Mouse (Mus musculus) brain, embryonic 14.5 days (tissue): ENCODE results near the gene Mfap3l. TPM values are rescaled to one million over a fixed set of nuclear protein-coding genes. Genes with fewer than 3 reads are reported as not detected.
A peak's percentile ranks its signal among the peaks of the same experiment; 100 is the strongest.
"Not testable (repeated sequence)": the region's sequence is repeated elsewhere in the genome, so short reads cannot be mapped to it uniquely, and the experiment has no call there.

Source experiments
- DNase-seq: peaks from one replicate; pipeline ENCODE4 v3.0.0-alpha.2; 2011; ENCODE audit warnings: low read depth
- CTCF ChIP-seq: fragments of 200-500 bp; IDR thresholded peaks from 2 replicates; pipeline ENCODE4 v1.5.1; 2012; ENCODE audit warnings: inconsistent platforms, mild to moderate bottlenecking, moderate library complexity, borderline replicate concordance; ENCODE audit not compliant: insufficient read depth, insufficient read length; ENCODE audit errors: extremely low read depth
- POLR2A ChIP-seq: fragments of 200-500 bp; IDR thresholded peaks from 2 replicates; pipeline ENCODE4 v1.6.1; 2012; ENCODE audit warnings: mild to moderate bottlenecking, inconsistent platforms, borderline replicate concordance; ENCODE audit not compliant: poor library complexity, insufficient read depth, insufficient read length, severe bottlenecking; ENCODE audit errors: extremely low read depth
- polyA plus RNA-seq: library from polyadenylated mRNA; depleted of rRNA; stranded (reverse); fragments of >200 nt; gene quantifications from 2 replicates; pipeline ENCODE4 v1.2.3, GENCODE M21; 2012; rRNA removed

Mfap3l gene
- polyA plus RNA-seq = 2.1 and 4.0 TPM in 2 replicates

DNA sequence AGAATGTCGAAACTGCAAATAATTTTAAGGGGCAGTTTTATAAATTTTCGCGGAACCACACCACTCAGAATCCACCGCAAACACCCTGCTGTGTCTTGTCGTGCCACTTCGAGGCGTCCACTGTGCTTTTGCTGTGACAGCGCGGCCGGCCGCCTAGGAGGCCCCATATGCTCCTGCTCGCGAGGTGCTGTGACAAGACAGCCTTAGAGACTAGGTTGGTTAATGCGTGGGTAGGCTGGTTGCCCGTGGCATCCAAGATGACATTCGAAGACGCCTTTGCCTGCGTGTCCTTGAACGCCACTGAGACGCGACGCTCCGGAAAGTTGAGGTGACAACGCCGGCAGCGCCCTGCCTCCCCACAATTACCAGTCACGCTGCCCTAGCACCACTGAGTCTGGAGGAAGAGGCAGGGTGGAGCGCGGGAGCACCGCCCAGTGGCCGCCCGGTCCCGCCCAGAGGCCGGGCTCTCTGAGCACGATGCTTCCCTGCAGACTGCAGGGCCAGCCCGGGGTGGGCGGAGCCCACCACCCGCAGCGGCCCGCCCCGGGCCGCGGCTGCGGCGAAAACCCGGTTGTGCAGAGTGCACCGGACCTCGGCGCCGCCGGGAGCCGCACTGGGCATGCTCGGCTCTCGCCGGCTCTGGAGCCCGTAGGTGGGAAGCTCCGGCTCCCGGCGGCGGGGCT lies at the start of gene Mfap3l:
Gene Mfap3l (plus strand): TSS at position 578 of the 683 bp plus-strand sequence.
- TF ChIP-seq POLR2A (no peak), CTCF (no peak)
- DNase-seq = peak; percentile 97

DNA sequence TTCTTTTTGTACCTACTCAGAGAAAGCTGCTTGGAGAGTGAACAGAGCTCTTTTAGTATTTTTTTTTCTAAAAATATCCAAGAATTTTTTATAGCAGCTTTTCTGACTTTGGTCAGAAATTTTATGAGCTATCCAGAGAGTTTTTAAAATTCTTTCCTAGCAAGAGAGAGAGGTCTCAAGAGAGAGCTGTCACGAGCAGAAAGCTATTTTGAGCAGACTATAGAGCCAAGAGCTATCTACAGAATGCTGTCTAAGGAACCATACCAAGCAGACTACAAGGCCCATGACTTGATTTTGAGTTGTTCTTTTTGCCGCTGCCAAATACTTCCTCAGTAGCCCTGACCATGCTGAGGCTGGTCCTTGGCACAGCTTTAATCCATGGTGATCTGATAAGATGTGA lies 49.3 kb upstream of the Mfap3l start:
- TF ChIP-seq POLR2A (no peak), CTCF (no peak)
- DNase-seq = no peak

DNA sequence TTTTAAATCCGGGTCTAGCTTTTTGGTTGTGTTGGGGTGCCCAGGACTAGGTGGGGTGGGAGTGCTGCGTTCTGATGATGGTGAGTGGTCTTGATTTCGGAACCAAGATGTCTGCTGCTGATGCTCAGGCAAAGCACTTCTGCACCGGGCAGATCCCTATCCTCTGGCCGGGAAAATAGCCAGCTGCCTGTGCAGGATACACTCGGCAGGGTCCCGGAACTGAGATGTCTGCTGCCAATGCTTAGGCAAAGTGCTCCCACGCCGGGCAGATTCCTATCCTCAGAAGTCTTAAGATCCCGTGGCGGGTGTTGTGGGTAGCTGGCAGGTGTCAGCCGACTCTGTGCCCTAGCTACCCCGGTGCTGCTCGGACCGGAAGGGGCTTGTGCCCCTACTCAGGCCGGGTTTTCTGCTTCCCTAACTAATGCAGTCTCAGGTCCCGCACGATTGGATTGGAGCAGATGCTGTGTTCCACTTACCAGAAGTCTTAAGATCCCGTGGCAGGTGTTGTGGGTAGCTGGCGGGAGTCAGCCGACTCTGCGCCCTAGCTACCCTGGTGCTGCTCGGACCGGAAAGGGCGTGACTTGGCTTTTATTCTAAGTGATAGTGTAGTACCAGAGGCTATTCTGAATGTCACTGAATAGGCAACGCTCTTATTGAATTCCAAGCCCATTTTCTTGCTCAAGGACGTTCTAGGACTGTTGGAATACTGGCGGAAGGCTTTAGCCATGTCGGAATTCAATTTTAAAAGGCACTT lies 41.1 kb upstream of the Mfap3l start:
- not testable (repeated sequence) for DNase-seq

DNA sequence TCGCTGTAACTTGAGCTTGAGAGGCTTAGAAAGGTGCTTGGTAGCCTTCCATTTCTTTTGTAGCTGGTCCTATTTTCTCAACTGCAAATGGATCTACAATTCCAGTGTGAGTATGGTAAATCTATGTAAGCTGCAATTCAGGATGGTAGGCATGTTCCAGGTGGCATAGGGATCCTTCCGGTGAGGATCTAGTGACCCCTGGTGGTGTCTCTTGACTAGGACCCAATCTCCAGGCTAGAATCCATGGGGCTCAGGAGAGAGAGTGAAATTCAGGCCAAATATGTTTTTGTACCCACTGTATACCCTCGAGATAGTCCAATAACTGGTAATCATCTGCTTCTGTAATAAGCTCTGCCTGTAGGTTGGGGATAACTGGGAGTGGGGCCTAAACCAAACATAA lies 37.9 kb upstream of the Mfap3l start:
- peak; percentile 7 for DNase-seq
- TF ChIP-seq POLR2A (no peak), CTCF (peak; percentile 40; the same call in 1 of the 2 replicates)

DNA sequence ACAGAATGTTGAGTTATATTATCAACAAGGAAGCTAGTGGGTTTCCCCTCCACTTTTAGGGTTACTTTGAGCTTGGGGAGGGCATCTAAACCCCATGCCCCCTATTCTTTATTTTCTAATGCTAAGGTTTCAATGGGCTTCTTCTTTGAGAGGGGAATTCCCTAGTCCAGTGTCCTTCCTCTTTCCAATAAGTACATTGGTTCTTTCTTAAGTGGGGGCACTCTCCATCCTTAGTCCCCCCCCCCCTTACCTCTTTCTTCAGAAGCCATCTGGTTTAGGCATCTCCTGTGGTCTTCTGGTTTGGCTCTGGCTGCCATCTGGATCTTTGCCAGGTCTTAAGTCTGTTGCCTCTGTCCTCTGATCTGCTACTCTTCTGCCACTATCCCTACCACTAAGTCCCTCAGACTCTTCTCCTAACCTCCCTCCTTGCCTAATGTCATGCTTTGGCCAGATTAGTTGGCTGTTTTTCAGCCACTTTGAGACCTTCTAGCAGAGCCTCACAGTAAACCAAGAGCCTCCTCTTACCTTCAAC lies 21.0 kb upstream of the Mfap3l start:
- TF ChIP-seq CTCF = no peak
- TF ChIP-seq POLR2A = no peak
- DNase-seq = no peak

DNA sequence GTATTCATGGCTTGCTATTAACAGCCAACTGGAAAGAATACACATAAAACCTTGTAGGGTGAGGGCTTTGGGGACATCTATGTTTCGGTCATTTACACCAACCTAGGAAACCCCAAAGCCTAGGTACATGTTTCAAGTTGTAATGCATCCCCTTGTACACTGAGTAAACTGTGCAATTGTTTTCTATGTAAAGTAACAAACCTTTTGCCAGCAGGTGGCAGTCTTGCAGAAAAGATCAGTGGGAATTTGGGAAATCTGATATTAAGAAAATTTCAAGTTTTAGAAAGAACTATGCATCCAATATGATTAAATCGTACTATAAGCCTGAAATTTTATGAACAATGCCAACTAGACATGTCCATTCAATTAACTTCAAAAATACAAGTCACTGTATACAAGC lies 15.7 kb upstream of the Mfap3l start:
- peak; percentile 77 for DNase-seq
- TF ChIP-seq POLR2A (no peak), CTCF (no peak)

DNA sequence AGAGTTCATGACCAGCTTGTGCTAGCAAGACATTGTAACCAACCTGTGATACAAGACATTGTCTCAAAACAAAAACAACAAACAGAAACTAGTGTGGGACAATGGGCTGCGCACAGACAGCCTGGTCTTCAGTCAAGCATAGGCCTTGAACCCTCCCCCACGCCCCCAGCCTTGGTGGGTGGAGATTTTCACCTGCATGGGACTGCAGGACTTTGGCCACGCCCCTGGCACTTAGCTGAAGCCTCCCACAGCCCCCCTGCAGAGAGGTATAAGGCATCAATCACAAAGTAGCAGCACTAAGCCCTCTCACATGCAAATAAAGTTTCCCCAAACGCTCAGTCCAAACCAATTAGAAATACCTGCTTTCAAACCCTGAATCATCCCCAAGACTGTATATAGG lies 11.1 kb upstream of the Mfap3l start:
- DNase-seq = no peak
- TF ChIP-seq POLR2A (no peak), CTCF (no peak)

DNA sequence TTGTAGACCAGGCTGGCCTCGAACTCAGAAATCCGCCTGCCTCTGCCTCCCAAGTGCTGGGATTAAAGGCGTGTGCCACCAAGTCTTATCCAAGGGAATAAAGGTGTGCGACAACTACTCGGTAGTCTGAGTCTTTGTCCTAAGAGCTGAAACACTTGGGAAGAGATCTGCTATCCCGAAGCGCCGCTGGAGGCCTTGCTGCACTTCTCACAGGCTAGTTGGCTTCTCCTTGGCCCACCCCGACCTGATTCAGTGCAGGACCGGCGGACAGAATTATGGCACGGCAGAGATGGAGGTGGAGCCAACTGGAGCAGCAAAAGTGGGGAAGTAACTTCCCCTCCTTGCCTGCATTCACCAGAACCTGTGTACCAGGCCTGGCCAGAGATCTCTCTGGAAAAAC lies 10.6 kb upstream of the Mfap3l start:
- no peak for TF ChIP-seq CTCF
- TF ChIP-seq POLR2A = no peak
- DNase-seq = no peak

DNA sequence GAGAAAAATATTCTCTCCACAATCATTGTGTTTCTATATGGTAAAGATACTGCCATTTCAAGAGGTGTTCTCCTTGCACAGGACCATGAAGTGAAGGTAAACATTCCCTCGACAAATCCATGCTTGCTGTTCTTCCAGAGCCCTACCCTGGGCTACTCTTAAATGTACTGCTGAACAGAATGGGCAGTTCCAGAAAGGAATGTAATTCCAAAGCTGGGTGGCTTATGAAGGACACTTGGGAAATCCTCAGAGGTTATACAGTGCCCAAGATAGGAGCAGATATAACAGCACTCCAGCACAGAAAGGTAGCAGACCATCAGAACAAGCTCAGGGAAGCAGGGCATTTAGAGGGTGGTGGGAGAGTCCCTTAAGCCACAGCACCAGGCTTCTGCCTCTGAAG lies 9.2 kb upstream of the Mfap3l start:
- no peak for DNase-seq
- TF ChIP-seq POLR2A = no peak

DNA sequence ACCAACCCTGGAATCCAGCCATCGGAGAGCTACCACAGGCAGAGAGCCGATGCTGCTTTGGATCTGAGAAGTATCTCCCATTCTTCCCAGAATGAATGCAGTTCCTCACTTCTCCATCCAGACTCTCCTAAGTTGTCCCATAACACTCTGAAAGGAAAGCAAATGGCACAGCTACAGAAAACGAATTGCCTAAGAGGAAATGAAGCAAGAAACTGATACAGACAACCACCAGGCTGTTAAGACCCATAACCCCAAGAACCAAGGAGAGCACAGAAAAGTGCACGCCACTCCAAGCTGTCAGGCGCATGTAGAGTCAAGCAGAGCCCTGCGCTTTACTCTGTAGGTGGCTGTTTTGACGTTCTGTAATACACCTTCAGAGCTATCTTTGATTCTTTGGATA lies 7.9 kb upstream of the Mfap3l start:
- no peak for DNase-seq
- TF ChIP-seq CTCF (no peak), POLR2A (no peak)

DNA sequence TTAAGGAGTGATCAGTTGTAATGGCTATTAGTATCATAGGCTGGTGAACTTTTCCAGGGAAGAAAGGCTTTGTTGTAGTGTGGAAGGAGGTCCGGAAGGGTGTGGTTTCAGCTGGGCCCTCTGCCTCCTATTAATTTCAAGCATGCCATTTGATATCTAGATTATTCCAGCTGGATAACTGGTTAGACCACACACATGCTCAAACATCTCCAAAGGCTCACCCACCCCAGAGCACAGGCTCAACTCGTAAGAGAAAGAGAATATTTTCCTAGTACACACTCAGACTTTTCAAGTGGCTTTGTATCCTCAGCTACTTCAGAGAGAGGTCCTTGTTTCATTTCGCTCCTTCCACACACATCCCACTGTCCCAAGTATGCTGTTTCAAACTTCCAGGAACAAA lies 4.7 kb upstream of the Mfap3l start:
- TF ChIP-seq CTCF (no peak), POLR2A (no peak)
- DNase-seq = no peak

DNA sequence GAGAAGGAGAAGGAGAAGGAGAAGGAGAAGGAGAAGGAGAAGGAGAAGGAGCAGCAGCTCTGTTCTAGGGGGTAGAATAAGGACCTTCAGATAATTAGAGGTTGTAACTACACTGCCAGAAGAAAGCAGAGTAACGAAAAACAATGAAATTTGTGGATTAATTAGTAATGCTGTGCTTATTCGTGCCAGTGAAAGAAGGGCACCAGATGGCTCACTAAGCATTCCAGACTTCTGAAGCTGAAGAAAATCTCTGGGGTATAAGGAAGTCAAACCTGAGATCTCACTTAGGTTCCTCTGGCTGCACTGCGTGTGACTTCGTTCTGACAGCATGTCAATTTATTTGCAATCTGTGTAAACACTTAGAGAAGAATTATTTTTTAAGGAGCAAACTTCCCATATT lies 3.6 kb upstream of the Mfap3l start:
- no peak for TF ChIP-seq CTCF
- no peak for TF ChIP-seq POLR2A
- DNase-seq = peak; percentile 56
